Mouse (Mus musculus): ENCODE measurements around the gene Plcl1. TPM values are rescaled to one million over a fixed set of nuclear protein-coding genes. Genes with fewer than 3 reads are reported as not detected.
"Not testable (repeated sequence)": the region's sequence is repeated elsewhere in the genome, so short reads cannot be mapped to it uniquely, and the experiment has no call there.

The Plcl1 gene
- polyA plus RNA-seq, 1 experiment: 12.2 TPM

GRCm38 (mm10) chr1:55462301-55462700, 56.6 kb downstream of the Plcl1 start:
- no peak for DNase-seq
- H3K4me3 ChIP-seq (replicated peaks; ENCODE audit: insufficient read depth, low read depth, low read length): no peak overlapping the region
- 91% methylated on average over 5 of the region's 5 CpGs for WGBS
- H3K4me1 ChIP-seq (ENCODE audit: control insufficient read depth, insufficient read depth, low read length): no peaks in the 10 kb centered on the region
- H3K27ac ChIP-seq (ENCODE audit: insufficient read depth, low read length): no peak overlapping the region
- TF ChIP-seq POLR2A (IDR thresholded peaks at IDR 0.05; ENCODE audit: borderline replicate concordance, insufficient read depth, low read length) (no peak), CTCF (IDR thresholded peaks at IDR 0.05; ENCODE audit: borderline replicate concordance, insufficient read depth, low read depth, low read length) (no peak)
- H3K27me3 ChIP-seq (ENCODE audit: control insufficient read depth, insufficient read depth, low read length): no peaks in the 10 kb centered on the region

GRCm38 (mm10) chr1:55473756-55474155, 68.0 kb downstream of the Plcl1 start:
- H3K27ac ChIP-seq (ENCODE audit: insufficient read depth, low read length): no peak overlapping the region
- H3K4me3 ChIP-seq (replicated peaks; ENCODE audit: insufficient read depth, low read depth, low read length): no peak overlapping the region
- TF ChIP-seq POLR2A (IDR thresholded peaks at IDR 0.05; ENCODE audit: borderline replicate concordance, insufficient read depth, low read length) (no peak), CTCF (IDR thresholded peaks at IDR 0.05; ENCODE audit: borderline replicate concordance, insufficient read depth, low read depth, low read length) (no peak)
- H3K27me3 ChIP-seq (ENCODE audit: control insufficient read depth, insufficient read depth, low read length): no peaks in the 10 kb centered on the region
- no peak for DNase-seq
- WGBS: 87% methylated on average over 9 of the region's 9 CpGs
- H3K4me1 ChIP-seq (ENCODE audit: control insufficient read depth, insufficient read depth, low read length): no peaks in the 10 kb centered on the region

- H3K4me3 ChIP-seq (replicated peaks; ENCODE audit: insufficient read depth, low read depth, low read length): no peak overlapping the region
- TF ChIP-seq POLR2A (IDR thresholded peaks at IDR 0.05; ENCODE audit: borderline replicate concordance, insufficient read depth, low read length) (no peak), CTCF (IDR thresholded peaks at IDR 0.05; ENCODE audit: borderline replicate concordance, insufficient read depth, low read depth, low read length) (no peak)
- 49% methylated on average over 7 of the region's 7 CpGs for WGBS
- DNase-seq: no peak
- H3K27ac ChIP-seq (ENCODE audit: insufficient read depth, low read length): no peak overlapping the region
- H3K4me1 ChIP-seq (ENCODE audit: control insufficient read depth, insufficient read depth, low read length): no peaks in the 10 kb centered on the region
- H3K27me3 ChIP-seq (ENCODE audit: control insufficient read depth, insufficient read depth, low read length): no peaks in the 10 kb centered on the region
Measured at GRCm38 (mm10) chr1:55474976-55475375, 69.3 kb downstream of the Plcl1 start.

- 76% methylated on average over 10 of the region's 10 CpGs for WGBS
- not testable (repeated sequence) for H3K27ac ChIP-seq (ENCODE audit: insufficient read depth, low read length); H3K4me3 ChIP-seq (replicated peaks; ENCODE audit: insufficient read depth, low read depth, low read length)
Measured at GRCm38 (mm10) chr1:55487371-55487770, 81.7 kb downstream of the Plcl1 start.

GRCm38 (mm10) chr1:55488261-55488660, 82.5 kb downstream of the Plcl1 start:
- WGBS: 98% methylated on average over 2 of the region's 2 CpGs
- Histone ChIP-seq H3K4me3 (replicated peaks; ENCODE audit: insufficient read depth, low read depth, low read length) (no peak overlapping the region), H3K4me1 (ENCODE audit: control insufficient read depth, insufficient read depth, low read length) (0 out of 2 replicates have a peak, but pooled peaks cover 2% of the 10 kb centered on the region), H3K27ac (ENCODE audit: insufficient read depth, low read length) (no peak overlapping the region), H3K27me3 (ENCODE audit: control insufficient read depth, insufficient read depth, low read length) (no peaks in the 10 kb centered on the region)
- no peak for DNase-seq
- no peak for TF ChIP-seq POLR2A (IDR thresholded peaks at IDR 0.05; ENCODE audit: borderline replicate concordance, insufficient read depth, low read length)
- TF ChIP-seq CTCF (IDR thresholded peaks at IDR 0.05; ENCODE audit: borderline replicate concordance, insufficient read depth, low read depth, low read length): no peak

More at GRCm38 (mm10) chr1:55487371-55487770, 81.7 kb downstream of the Plcl1 start:
- not testable (repeated sequence) for H3K27me3 ChIP-seq (ENCODE audit: control insufficient read depth, insufficient read depth, low read length); H3K4me1 ChIP-seq (ENCODE audit: control insufficient read depth, insufficient read depth, low read length); DNase-seq

GRCm38 (mm10) chr1:55489355-55489754, 83.6 kb downstream of the Plcl1 start:
- H3K4me3 ChIP-seq (replicated peaks; ENCODE audit: insufficient read depth, low read depth, low read length): no peak overlapping the region
- TF ChIP-seq POLR2A (IDR thresholded peaks at IDR 0.05; ENCODE audit: borderline replicate concordance, insufficient read depth, low read length) (no peak), CTCF (IDR thresholded peaks at IDR 0.05; ENCODE audit: borderline replicate concordance, insufficient read depth, low read depth, low read length) (no peak)
- H3K27ac ChIP-seq (ENCODE audit: insufficient read depth, low read length): no peak overlapping the region
- H3K27me3 ChIP-seq (ENCODE audit: control insufficient read depth, insufficient read depth, low read length): no peaks in the 10 kb centered on the region
- peak; percentile 29 to 50 for DNase-seq
- 0 out of 2 replicates have a peak, but pooled peaks cover 2% of the 10 kb centered on the region for H3K4me1 ChIP-seq (ENCODE audit: control insufficient read depth, insufficient read depth, low read length)
- 5% methylated on average over 6 of the region's 6 CpGs for WGBS

- no peak overlapping the region for H3K4me3 ChIP-seq (replicated peaks; ENCODE audit: insufficient read depth, low read depth, low read length)
- TF ChIP-seq CTCF (IDR thresholded peaks at IDR 0.05; ENCODE audit: borderline replicate concordance, insufficient read depth, low read depth, low read length) (no peak), POLR2A (IDR thresholded peaks at IDR 0.05; ENCODE audit: borderline replicate concordance, insufficient read depth, low read length) (no peak)
- H3K4me1 ChIP-seq (ENCODE audit: control insufficient read depth, insufficient read depth, low read length): no peaks in the 10 kb centered on the region
- no peaks in the 10 kb centered on the region for H3K27me3 ChIP-seq (ENCODE audit: control insufficient read depth, insufficient read depth, low read length)
- no peak for DNase-seq
- 2% methylated on average over 1 of the region's 1 CpGs for WGBS
- H3K27ac ChIP-seq (ENCODE audit: insufficient read depth, low read length): no peak overlapping the region
Measured at GRCm38 (mm10) chr1:55499872-55500271, 94.2 kb downstream of the Plcl1 start.

GRCm38 (mm10) chr1:55500981-55501682, 95.4 kb downstream of the Plcl1 start:
- H3K4me1 ChIP-seq (ENCODE audit: control insufficient read depth, insufficient read depth, low read length): no peaks in the 10 kb centered on the region
- no peaks in the 10 kb centered on the region for H3K27me3 ChIP-seq (ENCODE audit: control insufficient read depth, insufficient read depth, low read length)
- H3K27ac ChIP-seq (ENCODE audit: insufficient read depth, low read length): 0 out of 2 replicates have a peak overlapping the region, but pooled peaks have one; percentile 20
- TF ChIP-seq POLR2A (IDR thresholded peaks at IDR 0.05; ENCODE audit: borderline replicate concordance, insufficient read depth, low read length): no peak
- no peak for TF ChIP-seq CTCF (IDR thresholded peaks at IDR 0.05; ENCODE audit: borderline replicate concordance, insufficient read depth, low read depth, low read length)
- no peak for DNase-seq
- 65% methylated on average over 2 of the region's 2 CpGs for WGBS
- no peak overlapping the region for H3K4me3 ChIP-seq (replicated peaks; ENCODE audit: insufficient read depth, low read depth, low read length)

All from cerebellum, adult 2 months (tissue).